Comparison of ENCODE assay signal across 8 mouse cellular contexts in the genomic region with DNA sequence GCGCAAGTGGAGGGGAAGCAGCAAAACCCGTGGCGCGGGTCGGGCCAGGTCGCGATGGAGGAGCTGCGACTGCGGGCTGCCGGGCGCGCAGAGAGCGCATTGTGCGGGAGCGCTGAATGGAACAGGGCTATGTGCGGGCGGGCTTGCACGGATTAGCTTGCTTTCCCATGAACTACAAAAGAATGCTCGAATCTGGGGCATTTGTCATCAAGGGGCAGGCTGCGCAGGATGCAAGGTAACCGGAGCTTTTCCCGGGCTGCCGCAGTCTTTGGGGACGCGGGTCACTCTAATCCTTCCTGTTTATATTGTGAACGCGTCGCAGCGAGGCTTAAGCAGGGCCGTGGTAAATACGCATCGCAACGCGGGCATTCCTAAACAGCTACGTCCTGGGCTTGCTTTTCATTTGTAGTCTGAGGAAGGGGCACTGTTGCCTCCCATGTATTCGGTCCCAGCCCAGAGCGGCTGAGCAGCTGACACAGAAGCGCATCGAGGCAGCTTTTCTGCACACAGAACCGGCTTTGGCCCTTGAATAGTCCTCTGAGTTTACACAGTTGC.
A peak's percentile ranks its signal among the peaks of the same experiment; 100 is the strongest.
DNase-seq lines count a peak whose midpoint lies in the region; ATAC-seq and TF ChIP-seq lines count a peak whose summit lies in the region.

No protein-coding gene starts in this region.

- H3K4me1 ChIP-seq in testis, adult 2 months (ENCODE audit: control insufficient read depth, insufficient read depth, low read length): peaks cover 2% of the 10 kb centered on the region; the same call in 1 of the 2 replicates
- H3K4me1 ChIP-seq in heart, embryonic 15.5 days (replicated peaks): peaks cover 10% of the 10 kb centered on the region
- H3K4me1 ChIP-seq in limb, embryonic 15.5 days: peaks cover 8% of the 10 kb centered on the region; the same call in 1 of the 2 replicates

- no peak for ATAC-seq in heart, embryonic 15.5 days (replicated peaks; ENCODE audit: insufficient number of reproducible peaks, insufficient read depth, low FRiP score, low read depth)
- ATAC-seq in limb, embryonic 15.5 days (ENCODE audit: insufficient number of reproducible peaks, low FRiP score, low TSS enrichment, low read depth): no peak

- H3K9ac ChIP-seq in heart, embryonic 15.5 days: peak overlapping the region; percentile 45
- H3K9ac ChIP-seq in limb, embryonic 15.5 days: peak overlapping the region; percentile 10; the same call in 1 of the 2 replicates

- peak overlapping the region; percentile 96 for H3K4me2 ChIP-seq in heart, embryonic 15.5 days
- peak overlapping the region; percentile 85 for H3K4me2 ChIP-seq in limb, embryonic 15.5 days

- WGBS in heart, embryonic 15.5 days: 1% methylated on average over 40 of the region's 40 CpGs
- under 1% methylated on average over 40 of the region's 40 CpGs for WGBS in limb, embryonic 15.5 days

- no peak for DNase-seq in testis, postnatal 14 days (ENCODE audit: low spot score)
- DNase-seq in cerebellum, postnatal 14 days: peak; percentile 47 to 48
- DNase-seq in neural tube, embryonic 10.5 days (ENCODE audit: extremely low spot score, low spot score): peak; percentile 61
- DNase-seq in ovary, postnatal 36 days (ENCODE audit: low spot score): no peak
- DNase-seq in spleen, adult 18-20 months: no peak

- no peak overlapping the region for H3K27ac ChIP-seq in testis, adult 2 months (ENCODE audit: control insufficient read depth, insufficient read depth, low read depth, low read length)
- no peak overlapping the region for H3K27ac ChIP-seq in heart, embryonic 15.5 days
- H3K27ac ChIP-seq in limb, embryonic 15.5 days: no peak overlapping the region

- no peak for TF ChIP-seq POLR2A in testis, adult 2 months (IDR thresholded peaks at IDR 0.05; ENCODE audit: control insufficient read depth, low read depth, low read length)

- no peaks in the 10 kb centered on the region for H3K9me3 ChIP-seq in heart, embryonic 15.5 days (replicated peaks)
- H3K9me3 ChIP-seq in limb, embryonic 15.5 days: no peaks in the 10 kb centered on the region

- peak overlapping the region; percentile 44 for H3K4me3 ChIP-seq in testis, adult 2 months (ENCODE audit: control insufficient read depth, low read depth, low read length)
- peak overlapping the region; percentile 58 for H3K4me3 ChIP-seq in heart, embryonic 15.5 days
- peak overlapping the region; percentile 42 for H3K4me3 ChIP-seq in limb, embryonic 15.5 days

- no peaks in the 10 kb centered on the region for H3K27me3 ChIP-seq in testis, adult 2 months (ENCODE audit: control insufficient read depth, insufficient read depth, low read length)
- H3K27me3 ChIP-seq in heart, embryonic 15.5 days: 0 out of 2 replicates have a peak, but pooled peaks cover 4% of the 10 kb centered on the region
- H3K27me3 ChIP-seq in limb, embryonic 15.5 days: 0 out of 2 replicates have a peak, but pooled peaks cover 6% of the 10 kb centered on the region

- no peaks in the 10 kb centered on the region for H3K36me3 ChIP-seq in testis, adult 2 months (ENCODE audit: control insufficient read depth, insufficient read depth, low read length)
- no peaks in the 10 kb centered on the region for H3K36me3 ChIP-seq in heart, embryonic 15.5 days
- H3K36me3 ChIP-seq in limb, embryonic 15.5 days: no peaks in the 10 kb centered on the region

- no peak for TF ChIP-seq CTCF in testis, adult 2 months (IDR thresholded peaks at IDR 0.05; ENCODE audit: control insufficient read depth, insufficient read depth, insufficient replicate concordance, low read depth, low read length)

Comparison
In these comparisons a context has a peak if more than half of its experiments do, and no peak if none do; other contexts are left out.
1. DNase-seq: peak in cerebellum, postnatal 14 days (2 of 2) and neural tube, embryonic 10.5 days (single experiment); none in testis, postnatal 14 days (single experiment), ovary, postnatal 36 days (single experiment) and spleen, adult 18-20 months (0 of 2).
2. Peak in every context shown above with its lines, with median percentiles within 50 percentile points of each other: H3K4me3 ChIP-seq.